Mouse (Mus musculus): ENCODE results near the gene 4933405L10Rik. TPM values are rescaled to one million over a fixed set of nuclear protein-coding genes. Genes with fewer than 3 reads are reported as not detected.
A peak's percentile ranks its signal among the peaks of the same experiment; 100 is the strongest.

4933405L10Rik gene
- total RNA-seq, 2 experiments from 2014 or later: 0.53 to 0.60 TPM

DNA sequence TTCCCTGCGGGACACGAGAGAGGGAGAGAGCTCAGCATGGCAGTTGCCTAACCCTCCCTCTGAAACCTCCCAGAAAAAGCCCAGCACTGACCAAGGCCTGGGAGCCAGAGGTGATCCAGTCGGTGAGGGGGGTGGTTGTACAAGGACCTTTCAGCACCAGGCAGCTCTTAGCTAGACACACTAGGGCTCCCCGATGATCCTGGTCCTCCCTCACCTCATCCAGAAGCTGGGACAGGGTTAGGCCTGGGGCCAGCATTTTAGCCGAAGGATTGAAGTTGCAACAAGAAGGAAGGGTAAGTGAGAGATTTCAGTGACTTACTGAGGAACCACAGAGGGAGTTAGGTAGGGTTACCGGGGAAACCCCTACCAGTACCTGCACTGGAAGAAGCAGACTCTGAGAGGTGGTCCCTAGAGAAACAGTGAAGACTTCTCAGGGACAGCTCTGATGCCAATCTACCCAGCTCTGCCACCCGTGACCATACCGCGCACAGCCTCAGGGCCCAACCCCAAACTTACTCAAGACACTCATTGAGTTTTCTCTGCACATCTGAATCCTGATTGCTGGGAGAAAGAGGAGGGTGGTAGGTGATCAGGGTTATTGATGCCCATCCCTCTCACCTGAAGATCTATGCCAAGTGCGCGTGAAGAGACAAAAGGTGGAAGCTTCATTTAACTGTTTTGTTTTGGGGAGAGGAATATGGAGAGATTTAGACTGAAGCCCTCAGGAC, 7.8 kb upstream of the 4933405L10Rik start:
- DNase-seq (ENCODE audit: low spot score in 2 of 2): no peak
- intact Hi-C loops (cut with DNase I): loop anchor here (5.0 kb wide), 1 partner anchor 62 kb away; the partner anchor contains the start of genes Agrp and Ctcf

DNA sequence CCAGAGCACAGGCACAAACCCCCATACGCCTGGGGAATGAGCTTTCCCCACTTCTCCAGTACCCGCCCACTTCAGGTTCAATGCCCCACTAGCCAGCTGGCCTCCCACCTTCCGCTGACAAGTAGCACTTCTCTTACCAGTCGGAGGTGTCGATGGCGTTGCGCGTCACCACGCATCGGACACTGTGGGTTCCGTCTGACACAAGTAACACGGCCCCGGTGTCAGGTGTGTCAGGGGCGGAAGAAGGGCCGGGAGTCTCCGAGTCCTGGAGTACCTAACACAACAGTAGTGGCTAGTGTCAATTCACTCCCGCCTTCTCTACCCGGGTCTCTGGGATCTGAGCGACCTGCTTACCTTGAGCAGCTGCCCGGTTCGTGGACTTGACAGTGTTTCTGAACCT, 6.9 kb upstream of the 4933405L10Rik start:
- intact Hi-C loops (cut with DNase I): loop anchor here (5.0 kb wide), 1 partner anchor 63 kb away; the partner anchor contains the start of genes Agrp and Ctcf
- DNase-seq (ENCODE audit: low spot score in 2 of 2): peak; percentile 67 to 82

DNA sequence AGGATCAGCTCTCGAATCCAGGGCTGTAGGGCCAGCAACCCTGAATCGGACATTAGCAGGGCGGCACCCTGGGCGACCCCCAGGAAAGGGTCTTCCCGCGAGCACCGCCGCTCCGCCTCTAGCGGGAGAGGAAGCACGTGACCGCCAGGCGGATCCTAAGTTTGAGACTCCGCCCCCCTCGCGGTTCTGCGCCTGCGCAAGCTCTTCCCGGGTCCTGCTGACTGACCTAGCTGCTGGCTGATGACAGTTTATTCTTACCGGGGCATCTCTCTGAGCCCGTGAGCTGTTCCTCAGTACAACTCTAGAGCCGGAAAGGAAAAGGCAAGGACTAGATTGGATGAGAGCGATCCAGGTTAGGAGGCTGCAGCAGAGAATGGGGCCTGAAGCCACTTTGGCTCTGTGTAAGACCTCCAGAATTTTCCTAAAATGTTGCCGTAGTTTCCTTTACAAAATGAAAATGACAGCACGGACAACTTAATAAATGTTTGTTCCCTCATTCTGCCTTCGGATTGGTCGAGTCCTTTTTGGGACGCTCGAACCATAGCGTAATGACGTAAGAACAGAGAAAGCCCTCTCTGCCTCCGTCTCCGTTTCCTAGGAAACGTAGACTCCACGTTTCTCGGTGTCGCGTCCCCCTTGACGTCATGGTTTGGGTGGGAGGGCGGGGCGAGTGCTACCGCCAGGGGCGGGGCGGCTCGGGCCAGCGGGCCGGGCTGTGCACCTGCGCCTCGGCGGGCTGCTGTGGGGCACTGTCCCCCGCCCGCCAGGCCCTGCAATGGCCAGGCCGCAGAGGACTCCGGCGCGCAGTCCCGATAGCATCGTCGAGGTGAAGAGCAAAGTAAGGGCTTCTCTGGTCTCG, 6.3 kb upstream of the 4933405L10Rik start, which contains the start of the genes Acd and Pard6a:
Gene Acd (minus strand): TSS at position 137 of the 859 bp plus-strand sequence.
Gene Pard6a (plus strand): TSS at position 183 of the 859 bp plus-strand sequence.
- intact Hi-C loops (cut with DNase I): loop anchor here (5.0 kb wide), 1 partner anchor 64 kb away; the partner anchor contains the start of genes Agrp and Ctcf
- peak; percentile 95 to 96 for DNase-seq (ENCODE audit: low spot score in 2 of 2)

DNA sequence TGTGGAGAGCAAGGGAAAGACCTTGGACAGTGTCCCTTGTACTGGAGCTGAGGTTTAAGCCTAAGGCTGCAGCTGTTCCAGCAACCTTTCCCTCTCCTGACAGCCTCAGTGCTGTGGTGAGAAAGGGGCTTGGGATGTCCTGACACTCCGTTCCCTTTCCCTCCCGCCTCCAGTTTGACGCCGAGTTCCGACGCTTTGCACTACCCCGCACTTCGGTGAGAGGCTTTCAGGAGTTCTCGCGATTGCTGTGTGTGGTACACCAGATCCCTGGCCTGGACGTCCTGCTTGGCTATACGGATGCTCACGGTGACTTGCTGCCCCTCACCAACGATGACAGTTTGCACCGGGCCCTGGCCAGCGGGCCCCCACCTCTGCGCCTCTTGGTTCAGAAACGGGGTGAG, 5.5 kb upstream of the 4933405L10Rik start:
- DNase-seq (ENCODE audit: low spot score in 2 of 2): no peak
- intact Hi-C loops (cut with DNase I): loop anchor here (5.0 kb wide), 1 partner anchor 65 kb away; the partner anchor contains the start of genes Agrp and Ctcf

DNA sequence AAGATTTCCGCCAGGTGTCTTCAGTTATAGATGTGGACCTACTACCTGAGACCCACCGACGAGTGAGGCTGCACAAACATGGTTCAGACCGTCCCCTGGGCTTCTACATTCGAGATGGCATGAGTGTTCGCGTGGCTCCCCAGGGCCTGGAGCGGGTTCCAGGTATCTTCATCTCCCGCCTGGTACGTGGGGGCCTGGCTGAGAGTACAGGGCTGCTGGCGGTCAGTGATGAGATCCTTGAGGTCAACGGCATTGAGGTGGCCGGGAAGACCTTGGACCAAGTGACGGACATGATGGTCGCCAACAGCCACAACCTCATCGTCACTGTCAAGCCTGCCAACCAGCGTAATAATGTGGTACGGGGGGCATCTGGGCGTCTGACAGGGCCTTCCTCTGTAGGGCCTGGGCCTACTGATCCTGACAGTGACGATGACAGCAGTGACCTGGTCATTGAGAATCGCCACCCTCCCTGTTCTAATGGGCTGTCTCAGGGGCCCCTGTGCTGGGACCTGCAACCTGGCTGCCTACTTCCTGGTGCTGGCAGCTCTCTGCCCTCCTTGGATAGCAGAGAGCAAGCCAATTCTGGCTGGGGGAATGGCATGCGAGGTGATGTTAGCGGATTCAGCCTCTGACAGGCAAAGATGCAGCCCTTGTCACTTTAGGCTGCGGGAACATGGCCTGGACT, 4.6 kb upstream of the 4933405L10Rik start:
- no peak for DNase-seq (ENCODE audit: low spot score in 2 of 2)
- intact Hi-C loops (cut with DNase I): loop anchor here (5.0 kb wide), 1 partner anchor 66 kb away; the partner anchor contains the start of genes Agrp and Ctcf

DNA sequence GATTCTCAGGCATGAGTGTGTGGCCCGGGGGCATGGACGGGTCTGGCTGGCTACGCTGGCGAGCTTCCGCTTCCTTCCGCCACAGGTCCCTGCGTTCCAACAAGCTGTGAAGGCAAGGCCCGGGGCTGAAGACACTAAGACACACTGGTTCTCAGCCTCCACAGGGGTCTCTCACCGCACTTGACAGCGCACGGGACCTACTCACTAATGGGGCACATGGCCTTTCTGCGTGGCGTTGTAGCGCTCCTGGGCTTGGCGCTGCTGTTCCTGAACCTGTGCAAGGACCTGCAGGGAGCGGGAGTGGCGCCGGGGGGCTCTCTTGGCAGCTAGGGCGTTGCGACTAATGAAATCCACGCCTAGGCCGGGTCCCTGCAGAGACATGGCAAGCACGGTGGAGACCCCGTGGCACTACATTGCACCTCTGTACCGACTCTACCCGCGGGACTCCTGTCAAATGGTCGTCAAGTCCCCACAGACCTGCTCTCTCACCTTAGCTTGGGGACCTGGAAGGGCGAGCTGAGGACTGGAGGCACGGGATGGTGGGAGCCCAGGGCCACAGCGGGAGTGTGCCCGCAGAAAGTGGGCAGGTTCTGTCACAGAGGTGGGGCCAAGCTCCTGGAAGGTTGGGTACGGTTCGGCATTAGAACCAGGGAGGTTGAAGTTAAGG, 3.2 kb upstream of the 4933405L10Rik start:
- intact Hi-C loops (cut with DNase I): loop anchor here (5.0 kb wide), 1 partner anchor 67 kb away; the partner anchor contains the start of genes Agrp and Ctcf
- no peak for DNase-seq (ENCODE audit: low spot score in 2 of 2)

- DNase-seq (ENCODE audit: low spot score in 2 of 2): no peak
- intact Hi-C loops (cut with DNase I): loop anchor here (5.0 kb wide), 1 partner anchor 68 kb away; the partner anchor contains the start of genes Agrp and Ctcf
These were observed 2.5 kb upstream of the 4933405L10Rik start for GRCm38 (mm10) chr8:105704955-105705354.

DNA sequence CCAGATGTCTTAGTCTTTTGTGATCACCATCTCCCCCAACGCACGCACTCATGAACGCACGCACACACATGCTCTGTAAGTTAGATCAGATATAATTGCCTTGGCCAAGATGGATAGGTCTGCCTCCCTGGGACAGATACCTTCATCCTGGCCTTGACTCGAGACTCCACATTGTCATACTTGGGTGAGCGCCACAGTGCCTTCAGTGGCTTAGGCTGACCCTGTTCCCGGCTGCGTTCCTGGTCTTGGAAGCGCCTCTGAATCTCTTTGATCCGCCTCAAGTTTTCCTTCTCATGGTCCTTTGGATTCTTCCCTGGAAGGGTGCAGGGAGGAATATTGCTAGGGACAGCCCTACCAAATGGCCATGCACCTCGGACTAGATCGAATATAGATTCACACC, 1.0 kb upstream of the 4933405L10Rik start:
- intact Hi-C loops (cut with DNase I): no loop called here
- DNase-seq (ENCODE audit: low spot score in 2 of 2): no peak

DNA sequence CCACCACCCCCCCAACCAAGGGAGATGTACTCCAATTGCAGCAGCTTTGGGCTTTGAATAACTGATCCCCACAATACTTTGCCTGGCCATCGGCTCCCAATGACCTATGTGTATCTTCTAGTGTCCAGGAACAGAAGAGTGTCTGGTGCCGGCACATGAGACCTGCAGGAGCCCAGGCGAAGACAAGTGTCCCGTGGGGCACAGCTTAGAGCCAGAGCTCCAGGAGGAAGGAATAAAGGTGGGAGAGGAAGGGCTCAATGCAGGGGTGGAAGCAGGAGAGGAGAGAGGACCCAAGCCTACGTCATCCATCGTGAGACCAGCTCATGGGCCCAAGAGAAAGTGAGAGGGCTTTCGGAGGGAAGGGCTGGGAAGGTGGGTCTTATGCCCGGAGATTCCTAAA, 1.2 kb downstream of the 4933405L10Rik start:
- intact Hi-C loops (cut with DNase I): no loop called here

DNA sequence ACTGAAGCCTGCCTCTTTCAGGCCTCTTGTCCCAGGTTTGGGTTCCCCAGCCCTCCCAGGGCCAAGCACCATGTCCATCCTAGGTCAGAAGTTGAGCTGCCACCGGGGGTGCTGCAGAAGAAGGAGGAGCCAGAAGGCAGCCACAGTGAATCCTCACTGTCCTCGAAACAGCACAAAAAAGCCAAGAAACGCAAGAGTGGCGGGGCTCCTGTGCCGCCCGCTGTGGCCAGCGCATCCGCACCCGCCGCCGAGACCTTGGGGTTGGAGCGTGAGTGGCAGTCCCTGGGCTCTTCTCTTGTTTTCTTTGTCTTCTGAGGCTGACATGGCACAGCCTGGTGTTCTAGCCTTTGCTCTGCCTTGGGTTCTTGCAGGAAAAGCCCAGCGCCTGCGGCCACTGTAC, 1.9 kb downstream of the 4933405L10Rik start:
- no peak for DNase-seq (ENCODE audit: low spot score in 2 of 2)
- intact Hi-C loops (cut with DNase I): no loop called here

More for the DNA sequence above, 1.2 kb downstream of the 4933405L10Rik start:
- DNase-seq (ENCODE audit: low spot score in 2 of 2): no peak

- no peak for DNase-seq (ENCODE audit: low spot score in 2 of 2)
- intact Hi-C loops (cut with DNase I): loop anchor here (5.0 kb wide), 2 partner anchors 115 to 145 kb away; partner anchors contain the start of genes Ranbp10, Thap11 and Tsnaxip1
These were observed 4.8 kb downstream of the 4933405L10Rik start for GRCm38 (mm10) chr8:105712286-105712685.

- peak; percentile 79 to 85 for DNase-seq (ENCODE audit: low spot score in 2 of 2)
- intact Hi-C loops (cut with DNase I): loop anchor here (5.0 kb wide), 2 partner anchors 113 to 143 kb away; partner anchors contain the start of genes Ranbp10, Thap11 and Tsnaxip1
These were observed 6.7 kb downstream of the 4933405L10Rik start for GRCm38 (mm10) chr8:105714139-105714538.

DNA sequence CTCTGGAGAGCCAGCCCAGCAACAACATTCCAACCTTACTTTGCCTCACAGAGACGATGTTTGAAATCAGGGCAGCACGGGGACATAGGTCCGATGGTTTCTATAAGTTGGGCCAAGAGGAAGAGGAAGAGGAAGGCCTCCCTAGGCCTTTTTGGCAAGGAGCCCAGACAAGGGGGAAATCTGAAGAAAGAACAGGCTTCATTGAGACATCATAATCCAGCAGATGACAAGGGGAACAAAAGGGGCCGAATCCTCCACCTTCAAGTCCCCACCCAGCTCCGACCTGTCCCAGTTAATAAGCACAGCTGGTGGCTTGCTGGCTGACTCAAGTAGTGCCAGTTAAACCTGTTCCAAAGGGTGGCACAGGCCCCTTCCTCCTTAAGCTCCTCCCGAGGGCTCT, 7.6 kb downstream of the 4933405L10Rik start:
- no peak for DNase-seq (ENCODE audit: low spot score in 2 of 2)
- intact Hi-C loops (cut with DNase I): loop anchor here (1.0 kb wide), 1 partner anchor 215 kb away; no protein-coding TSS in a partner anchor

DNA sequence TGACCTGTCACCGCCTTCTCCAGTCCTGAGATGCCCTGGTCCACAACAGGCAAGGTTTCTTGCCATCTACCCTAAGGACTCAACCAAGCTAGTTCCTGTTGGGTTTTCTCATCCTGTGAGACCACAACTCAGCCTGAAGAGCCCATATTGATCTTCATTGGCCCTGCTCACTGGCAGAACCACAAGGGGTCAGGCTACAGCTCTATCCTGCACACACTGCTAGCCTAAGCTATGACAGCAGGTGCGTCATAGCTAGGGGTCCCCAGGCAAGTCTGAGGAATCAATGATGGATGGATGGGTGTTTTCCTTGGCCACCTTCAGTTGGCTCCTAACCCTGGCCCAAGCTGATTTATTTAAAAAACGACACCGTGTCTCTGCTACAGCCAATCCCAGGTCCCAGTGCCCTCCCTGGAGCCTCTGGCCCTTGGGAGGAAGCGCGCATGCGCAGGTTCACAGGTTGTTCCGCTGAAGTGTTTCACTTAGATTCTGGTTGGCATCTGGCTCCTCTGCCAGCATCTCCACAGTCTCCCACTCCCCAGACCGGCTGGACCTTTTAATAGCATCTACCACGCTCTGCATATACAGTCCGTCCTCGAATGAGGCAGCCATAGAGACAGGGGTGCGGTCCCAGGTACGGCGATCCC, 9.0 kb downstream of the 4933405L10Rik start:
- intact Hi-C loops (cut with DNase I): no loop called here
- DNase-seq (ENCODE audit: low spot score in 2 of 2): no peak

GRCm38 (mm10) chr8:105719637-105720036, 12.2 kb downstream of the 4933405L10Rik start:
- intact Hi-C loops (cut with DNase I): no loop called here
- no peak for DNase-seq (ENCODE audit: low spot score in 2 of 2)

DNA sequence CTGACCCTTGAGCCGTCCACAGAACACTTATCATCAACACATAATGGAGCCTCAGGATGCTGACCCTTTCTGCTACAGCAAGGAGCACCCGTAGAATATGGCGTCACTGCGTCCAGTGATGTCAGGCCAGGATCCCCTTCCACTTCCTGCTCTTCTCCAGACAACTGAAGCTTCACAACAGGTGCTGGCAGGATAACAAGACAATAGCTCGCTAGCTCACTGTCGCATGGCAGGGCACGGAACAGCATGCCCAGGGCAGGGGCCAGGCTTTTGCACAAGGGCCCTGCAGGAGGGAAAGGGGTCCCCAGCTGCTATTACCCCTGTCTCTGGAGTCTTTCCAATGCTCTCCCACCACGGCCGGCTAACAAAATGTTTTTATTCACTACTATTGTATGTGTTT, 15.4 kb downstream of the 4933405L10Rik start:
- DNase-seq (ENCODE audit: low spot score in 2 of 2): no peak
- intact Hi-C loops (cut with DNase I): no loop called here

DNA sequence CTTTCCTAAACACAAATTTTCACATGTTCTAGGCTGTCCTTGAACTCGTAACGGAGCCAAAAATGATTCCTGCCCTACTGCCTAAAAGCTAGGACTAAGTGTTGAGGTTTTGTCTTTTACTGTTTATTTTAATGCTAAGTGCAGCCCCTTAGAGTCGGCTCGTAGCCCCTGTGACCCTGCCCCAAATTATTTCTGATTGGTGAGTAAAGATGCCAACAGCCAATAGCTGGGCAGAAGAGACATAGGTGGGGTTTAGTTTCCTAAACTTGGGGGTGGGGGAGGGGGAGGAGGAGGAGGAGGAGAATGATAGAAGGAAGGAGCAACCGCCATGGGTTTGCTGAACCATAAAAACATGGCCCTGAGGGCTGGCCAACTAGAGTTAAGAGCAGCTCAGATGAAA, 18.3 kb downstream of the 4933405L10Rik start:
- intact Hi-C loops (cut with DNase I): no loop called here
- no peak for DNase-seq (ENCODE audit: low spot score in 2 of 2)
